Mouse (Mus musculus) midbrain, postnatal 0 days (tissue): ENCODE measurements at regions not wholly inside any gene's neighbourhood (a gene's known extent, or its start where the extent isn't known, plus 50 kb on each side); places are given as distances from the start of the nearest gene placed in this dataset.

ENCODE experiments used
- ATAC-seq: fragments of 200-750 bp; cut with Nextera tagmentation; 2 replicates; pipeline ENCODE4 v1.8.0; 2017; ENCODE audit warnings: moderate number of reproducible peaks, mild to moderate bottlenecking, moderate TSS enrichment, moderate library complexity; ENCODE audit not compliant: low FRiP score
- DNase-seq: peaks from one replicate; pipeline ENCODE4 v3.0.0-alpha.2; 2015; ENCODE audit warnings: low spot score
- H3K27ac ChIP-seq: fragments of 300-500 bp; sonication (generic); 2 replicates; pipeline ENCODE4 v1.5.1; 2014; ENCODE audit warnings: low read depth, mild to moderate bottlenecking, low read length, mixed read lengths
- H3K27me3 ChIP-seq: fragments of 300-500 bp; sonication (generic); 2 replicates; pipeline ENCODE4 v1.6.1; 2014; ENCODE audit warnings: low read length, control low read depth, mixed read lengths; ENCODE audit not compliant: insufficient read depth
- H3K36me3 ChIP-seq: fragments of 300-500 bp; sonication (generic); 2 replicates; pipeline ENCODE4 v1.6.1; 2014; ENCODE audit warnings: low read length, control low read depth, mixed read lengths; ENCODE audit not compliant: insufficient read depth
- H3K4me1 ChIP-seq: fragments of 300-500 bp; sonication (generic); 2 replicates; pipeline ENCODE4 v1.6.1; 2014; ENCODE audit warnings: mild to moderate bottlenecking, control low read depth, antibody characterized with exemption, low read length, mixed read lengths; ENCODE audit not compliant: insufficient read depth
- H3K4me2 ChIP-seq: fragments of 300-500 bp; sonication (generic); 2 replicates; pipeline ENCODE4 v1.6.1; 2014; ENCODE audit warnings: low read depth, mild to moderate bottlenecking, low read length, mixed read lengths; ENCODE audit not compliant: poor library complexity, severe bottlenecking
- H3K4me3 ChIP-seq: fragments of 300-500 bp; sonication (generic); 2 replicates; pipeline ENCODE4 v1.5.1; 2014; ENCODE audit warnings: low read depth, mild to moderate bottlenecking, low read length, moderate library complexity
- H3K9ac ChIP-seq: fragments of 300-500 bp; sonication (generic); replicated peaks from 2 replicates; pipeline ENCODE4 v1.6.1; 2014; ENCODE audit warnings: mild to moderate bottlenecking, low read length, moderate library complexity, mixed read lengths; ENCODE audit not compliant: poor library complexity, severe bottlenecking
- H3K9me3 ChIP-seq: fragments of 300-500 bp; sonication (generic); 2 replicates; pipeline ENCODE4 v1.6.1; 2016; ENCODE audit warnings: low read length, control low read depth
- CTCF ChIP-seq: IDR thresholded peaks from 2 replicates; pipeline ENCODE4 v1.5.1; 2016; ENCODE audit warnings: antibody characterized with exemption, mild to moderate bottlenecking
- WGBS: fragments of 180-500 bp; shearing (Covaris S2); extraction: QIAGEN DNeasy Blood & Tissue Kit; methylation state at CpG from one replicate; pipeline ENCODE4 v1.1.7; 2014; 5-methylcytosine and 5-hydroxymethylcytosine counted together

DNA sequence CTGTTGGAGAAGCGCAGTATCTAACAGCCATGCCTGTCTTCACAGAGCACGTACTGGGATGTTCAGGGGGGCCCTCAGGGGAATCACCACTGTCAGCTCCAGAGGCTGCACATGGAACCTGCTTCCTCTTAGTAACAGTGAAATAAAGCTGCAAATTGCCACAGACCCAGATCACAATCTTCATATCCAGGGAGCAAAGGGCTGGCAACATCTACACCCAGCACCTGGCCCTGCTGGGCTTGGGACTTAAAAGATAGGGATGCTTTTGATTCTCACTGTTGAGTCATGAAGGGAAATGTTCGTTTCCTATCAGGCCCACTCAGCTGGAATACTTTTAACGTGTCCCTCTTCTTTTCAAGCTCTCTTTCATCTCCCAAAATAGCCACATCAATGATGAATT lies 322.4 kb upstream of the Trib2 start:
- WGBS, result 60% methylated on average over 4 of the region's 4 CpGs
- H3K4me3 ChIP-seq, result no peak overlapping the region

DNA sequence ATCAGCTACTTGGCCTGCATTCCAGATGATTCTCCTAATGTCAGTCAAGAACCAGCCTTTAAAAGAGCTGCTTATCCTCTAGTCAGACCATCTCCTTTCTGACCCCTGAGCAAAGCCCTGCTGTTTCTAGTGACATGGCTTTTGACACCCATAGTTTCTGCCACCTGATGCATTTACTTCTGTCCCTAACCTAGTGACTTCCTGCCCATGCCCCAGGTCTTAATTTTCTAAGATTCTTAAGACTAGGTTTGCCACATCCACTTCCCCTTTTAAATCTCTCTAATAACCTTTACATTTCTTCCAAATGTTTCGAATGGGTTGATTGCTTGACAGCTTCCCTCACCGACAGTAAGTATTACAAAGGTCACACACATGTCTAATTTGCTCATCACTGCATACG lies 321.1 kb upstream of the Trib2 start:
- Histone ChIP-seq H3K4me2 (no peak overlapping the region), H3K4me3 (no peak overlapping the region), H3K9ac (no peak overlapping the region), H3K27ac (no peak overlapping the region), H3K36me3 (no peaks in the 10 kb centered on the region), H3K9me3 (no peaks in the 10 kb centered on the region), H3K27me3 (no peaks in the 10 kb centered on the region), H3K4me1 (peaks cover 5% of the 10 kb centered on the region; the same call in 1 of the 2 replicates)
- WGBS, result 90% methylated on average over 3 of the region's 3 CpGs
- no peak for TF ChIP-seq CTCF
- no peak for ATAC-seq
- no peak for DNase-seq

More for the DNA sequence above, 322.4 kb upstream of the Trib2 start:
- DNase-seq, result no peak
- Histone ChIP-seq H3K4me2 (no peak overlapping the region), H3K36me3 (no peaks in the 10 kb centered on the region), H3K9ac (no peak overlapping the region), H3K27ac (no peak overlapping the region), H3K9me3 (no peaks in the 10 kb centered on the region), H3K27me3 (no peaks in the 10 kb centered on the region), H3K4me1 (peaks cover 5% of the 10 kb centered on the region; the same call in 1 of the 2 replicates)
- no peak for TF ChIP-seq CTCF
- no peak for ATAC-seq

DNA sequence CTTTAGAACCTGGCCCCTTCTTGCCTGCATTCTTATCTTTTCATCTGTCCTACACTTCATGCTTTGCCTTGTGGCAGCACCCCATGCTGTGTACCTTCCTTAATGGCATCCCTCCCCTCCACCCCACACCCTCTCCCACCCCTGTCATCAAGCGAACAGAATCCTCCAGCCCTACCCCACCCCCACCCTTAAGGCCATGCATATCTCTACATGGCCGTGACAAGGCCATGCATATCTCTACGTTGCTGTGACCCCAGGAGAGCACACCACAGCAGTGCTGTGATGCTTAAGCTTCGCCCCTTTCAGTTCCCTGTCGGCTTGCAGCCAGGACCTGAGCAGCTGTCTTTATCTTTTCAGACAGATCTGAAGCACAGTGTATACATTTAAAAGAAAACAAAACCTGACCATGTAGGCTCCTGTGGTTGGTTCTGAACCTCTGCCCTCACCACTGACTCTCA lies 319.5 kb upstream of the Trib2 start:
- H3K9ac ChIP-seq, result no peak overlapping the region
- WGBS, result 23% methylated on average over 5 of the region's 5 CpGs
- no peak overlapping the region for H3K4me2 ChIP-seq
- no peaks in the 10 kb centered on the region for H3K9me3 ChIP-seq
- H3K36me3 ChIP-seq, result no peaks in the 10 kb centered on the region
- no peak for DNase-seq
- H3K27me3 ChIP-seq, result no peaks in the 10 kb centered on the region
- no peak for TF ChIP-seq CTCF
- no peak for ATAC-seq
- peaks cover 5% of the 10 kb centered on the region; the same call in 1 of the 2 replicates for H3K4me1 ChIP-seq
- H3K27ac ChIP-seq, result no peak overlapping the region
- no peak overlapping the region for H3K4me3 ChIP-seq

DNA sequence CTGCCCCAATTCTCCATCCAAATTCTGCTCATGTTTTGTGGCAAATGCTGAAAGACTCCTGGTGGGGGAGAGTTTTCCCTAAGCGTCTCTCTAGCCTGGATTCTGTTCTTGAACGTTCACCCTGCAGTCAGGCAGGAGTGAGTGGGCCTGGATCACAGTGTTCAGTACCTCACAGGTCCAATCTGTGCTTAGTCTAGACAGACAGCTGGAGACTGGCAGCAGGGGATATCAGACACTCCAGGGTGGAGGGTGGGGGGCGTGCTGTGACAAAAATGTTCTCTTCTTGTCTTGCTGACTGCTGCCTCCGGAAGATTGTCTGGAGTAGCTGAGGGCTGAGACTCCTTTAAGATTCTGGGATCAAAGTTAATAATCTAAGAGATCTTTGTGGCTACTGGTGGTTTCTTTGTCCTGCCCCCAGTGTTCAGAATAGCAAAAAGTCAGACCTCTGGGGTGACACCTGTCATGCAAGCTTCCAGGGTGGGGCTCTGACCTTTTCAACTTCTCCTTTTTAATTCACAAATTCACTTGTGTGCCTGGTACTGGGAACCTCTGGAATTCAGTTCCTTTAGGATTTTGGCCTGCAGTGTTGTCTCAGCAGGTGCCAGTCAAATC lies 319.0 kb upstream of the Trib2 start:
- no peaks in the 10 kb centered on the region for H3K27me3 ChIP-seq
- 34% methylated on average over 4 of the region's 4 CpGs for WGBS
- no peak overlapping the region for H3K4me3 ChIP-seq
- TF ChIP-seq CTCF, result no peak
- no peak overlapping the region for H3K9ac ChIP-seq
- peaks cover 5% of the 10 kb centered on the region; the same call in 1 of the 2 replicates for H3K4me1 ChIP-seq
- DNase-seq (no peak), ATAC-seq (no peak)
- H3K27ac ChIP-seq, result no peak overlapping the region
- no peaks in the 10 kb centered on the region for H3K9me3 ChIP-seq
- no peak overlapping the region for H3K4me2 ChIP-seq
- no peaks in the 10 kb centered on the region for H3K36me3 ChIP-seq

DNA sequence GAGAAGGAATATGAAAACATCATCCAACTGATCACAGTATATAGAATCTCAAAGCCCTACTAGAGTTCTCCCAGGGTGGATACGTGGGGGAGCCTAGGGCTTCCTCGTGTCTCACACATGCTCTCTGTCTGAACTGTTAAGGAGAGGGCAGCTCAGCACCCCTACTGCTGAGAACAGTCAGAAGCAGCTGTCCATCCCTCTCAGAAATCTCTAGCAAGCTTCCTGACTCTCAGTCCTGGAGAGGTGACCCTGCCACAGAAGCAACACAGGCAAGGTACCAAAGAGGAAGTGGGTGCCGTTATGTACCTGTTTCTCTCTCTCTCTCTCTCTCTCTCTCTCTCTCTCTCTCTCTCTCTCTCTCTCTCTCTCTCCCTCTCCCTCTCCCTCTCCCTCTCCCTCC lies 317.7 kb upstream of the Trib2 start:
- 89% methylated on average over 3 of the region's 3 CpGs for WGBS
- H3K4me1 ChIP-seq, result peaks cover 5% of the 10 kb centered on the region; the same call in 1 of the 2 replicates
- no peak overlapping the region for H3K4me3 ChIP-seq
- no peak overlapping the region for H3K4me2 ChIP-seq
- TF ChIP-seq CTCF, result no peak
- H3K9ac ChIP-seq, result no peak overlapping the region
- DNase-seq, result no peak
- H3K36me3 ChIP-seq, result no peaks in the 10 kb centered on the region
- no peak for ATAC-seq
- H3K27ac ChIP-seq, result no peak overlapping the region
- H3K9me3 ChIP-seq, result no peaks in the 10 kb centered on the region
- H3K27me3 ChIP-seq, result no peaks in the 10 kb centered on the region

- Histone ChIP-seq H3K4me1 (peaks cover 5% of the 10 kb centered on the region; the same call in 1 of the 2 replicates), H3K27ac (no peak overlapping the region), H3K9ac (no peak overlapping the region), H3K27me3 (no peaks in the 10 kb centered on the region), H3K4me3 (no peak overlapping the region), H3K4me2 (no peak overlapping the region), H3K9me3 (no peaks in the 10 kb centered on the region), H3K36me3 (no peaks in the 10 kb centered on the region)
- TF ChIP-seq CTCF, result no peak
- WGBS, result 94% methylated on average over 3 of the region's 3 CpGs
- no peak for ATAC-seq
- no peak for DNase-seq
Measured at GRCm38 (mm10) chr12:16133253-16133652, 316.5 kb upstream of the Trib2 start.
